In genomic region chr14:20701554-20701953, GRCm38 (mm10) we compare ENCODE assay signal across 10 mouse cellular contexts. TPM values are rescaled to one million over a fixed set of nuclear protein-coding genes. Genes with fewer than 3 reads are reported as not detected.
DNase-seq lines count a peak whose midpoint lies in the region; ATAC-seq and TF ChIP-seq lines count a peak whose summit lies in the region.
"Had no signal": no experiment of that assay in that cellular context is flagged by ENCODE, and none has a peak within 500 bp of the region (broad histone marks: within the 10 kb centered on the region; RNA-seq: fewer than 3 reads in every experiment).

No protein-coding gene starts in this region.

- no peak for DNase-seq in lung, embryonic 14.5 days
- DNase-seq in lung, postnatal 36 days: no peak
- DNase-seq in limb, embryonic 10.5 days (ENCODE audit: low spot score): no peak
- no peak for DNase-seq in ovary, postnatal 10 days (ENCODE audit: low spot score)
- DNase-seq in gastrocnemius, adult 8-10 months (ENCODE audit: low spot score in 2 of 2): no peak
- DNase-seq in left cerebral cortex, postnatal 10 days (ENCODE audit: extremely low spot score in 1 of 2, low spot score in 2 of 2): no peak
- DNase-seq: adrenal gland, adult 2 months; thymus, adult 2 months had no signal

- intact Hi-C loops in left cerebral cortex, postnatal 10 days (cut with DNase I): no loop called here

- H3K27me3 ChIP-seq in lung, embryonic 14.5 days (ENCODE audit: insufficient read depth, low read length): no peaks in the 10 kb centered on the region
- H3K27me3 ChIP-seq in embryonic facial prominence, embryonic 15.5 days: no peaks in the 10 kb centered on the region
- H3K27me3 ChIP-seq in limb, embryonic 10.5 days (ENCODE audit: low read depth, poor library complexity, severe bottlenecking): no peaks in the 10 kb centered on the region
- no peaks in the 10 kb centered on the region for H3K27me3 ChIP-seq in neural tube, embryonic 14.5 days (ENCODE audit: control insufficient read depth, insufficient read depth, low read length)

- peak overlapping the region; percentile 93; the same call in 1 of the 2 replicates for H3K9ac ChIP-seq in lung, embryonic 14.5 days
- no peak overlapping the region for H3K9ac ChIP-seq in embryonic facial prominence, embryonic 15.5 days
- no peak overlapping the region for H3K9ac ChIP-seq in neural tube, embryonic 14.5 days (replicated peaks; ENCODE audit: low read depth, low read length)

- H3K9me3 ChIP-seq in lung, embryonic 14.5 days (ENCODE audit: low read depth, low read length): no peaks in the 10 kb centered on the region
- no peaks in the 10 kb centered on the region for H3K9me3 ChIP-seq in embryonic facial prominence, embryonic 15.5 days (replicated peaks)
- H3K9me3 ChIP-seq in limb, embryonic 10.5 days (replicated peaks): no peaks in the 10 kb centered on the region
- H3K9me3 ChIP-seq in neural tube, embryonic 14.5 days (ENCODE audit: control insufficient read depth, low read length): no peaks in the 10 kb centered on the region

- peak overlapping the region; percentile 74 for H3K4me2 ChIP-seq in lung, embryonic 14.5 days
- peak overlapping the region; percentile 55 for H3K4me2 ChIP-seq in embryonic facial prominence, embryonic 15.5 days (replicated peaks)
- peak overlapping the region; percentile 65 for H3K4me2 ChIP-seq in neural tube, embryonic 14.5 days (ENCODE audit: low read depth, low read length)

- WGBS in lung, embryonic 14.5 days: 70% methylated on average over 8 of the region's 8 CpGs
- WGBS in embryonic facial prominence, embryonic 15.5 days: 76% methylated on average over 8 of the region's 8 CpGs
- WGBS in limb, embryonic 10.5 days: 83% methylated on average over 8 of the region's 8 CpGs
- WGBS in neural tube, embryonic 14.5 days: 86% methylated on average over 8 of the region's 8 CpGs

- TF ChIP-seq CTCF in lung, embryonic 14.5 days (IDR thresholded peaks at IDR 0.05; ENCODE audit: low read depth): no peak

- peaks cover 10% of the 10 kb centered on the region for H3K4me1 ChIP-seq in lung, embryonic 14.5 days (ENCODE audit: insufficient read depth)
- peaks cover 38% of the 10 kb centered on the region for H3K4me1 ChIP-seq in embryonic facial prominence, embryonic 15.5 days
- H3K4me1 ChIP-seq in limb, embryonic 10.5 days: peaks cover 30% of the 10 kb centered on the region
- peaks cover 46% of the 10 kb centered on the region for H3K4me1 ChIP-seq in neural tube, embryonic 14.5 days (ENCODE audit: control insufficient read depth, insufficient read depth, low read length)

- peak overlapping the region; percentile 5; the same call in 1 of the 2 replicates for H3K27ac ChIP-seq in lung, embryonic 14.5 days (ENCODE audit: low read depth)
- H3K27ac ChIP-seq in embryonic facial prominence, embryonic 15.5 days (replicated peaks): no peak overlapping the region; the same call in 1 of the 2 replicates
- H3K27ac ChIP-seq in limb, embryonic 10.5 days: no peak overlapping the region
- H3K27ac ChIP-seq in neural tube, embryonic 14.5 days (ENCODE audit: low read depth, low read length): no peak overlapping the region

- peak overlapping the region; percentile 84 for H3K4me3 ChIP-seq in lung, embryonic 14.5 days (ENCODE audit: low read depth, low read length)
- peak overlapping the region; percentile 92 for H3K4me3 ChIP-seq in embryonic facial prominence, embryonic 15.5 days (replicated peaks)
- peak overlapping the region; percentile 75 for H3K4me3 ChIP-seq in limb, embryonic 10.5 days
- H3K4me3 ChIP-seq in neural tube, embryonic 14.5 days (ENCODE audit: low read depth, low read length): peak overlapping the region; percentile 79; the same call in 1 of the 2 replicates

- ATAC-seq in lung, embryonic 14.5 days (ENCODE audit: insufficient read depth): no peak
- ATAC-seq in embryonic facial prominence, embryonic 15.5 days (ENCODE audit: insufficient number of reproducible peaks, low FRiP score, low TSS enrichment, low read depth): no peak
- no peak for ATAC-seq in neural tube, embryonic 14.5 days (ENCODE audit: low read depth)

- H3K36me3 ChIP-seq in lung, embryonic 14.5 days (ENCODE audit: insufficient read depth): peaks cover 31% of the 10 kb centered on the region
- H3K36me3 ChIP-seq in embryonic facial prominence, embryonic 15.5 days: 0 out of 2 replicates have a peak, but pooled peaks cover 5% of the 10 kb centered on the region
- peaks cover 46% of the 10 kb centered on the region for H3K36me3 ChIP-seq in limb, embryonic 10.5 days
- H3K36me3 ChIP-seq in neural tube, embryonic 14.5 days (ENCODE audit: control insufficient read depth, insufficient read depth, low read length): no peaks in the 10 kb centered on the region

RNA-seq across cellular contexts. Expression of gene Chchd1, which starts 1.3 kb away (rescaled TPM):
- polyA plus RNA-seq in lung, embryonic 14.5 days (2014; fragmentation: Nextera tagmentation; extraction: Ambion mirVana): 224 and 227 TPM in 2 replicates
- 166 and 171 TPM in 2 replicates for polyA plus RNA-seq in embryonic facial prominence, embryonic 15.5 days (2015; fragmentation: Nextera tagmentation; extraction: Ambion mirVana)
- polyA plus RNA-seq in limb, embryonic 10.5 days (2016; fragmentation: Nextera tagmentation; extraction: Ambion mirVana): 238 and 280 TPM in 2 replicates
- polyA plus RNA-seq in neural tube, embryonic 14.5 days (2014; fragmentation: Nextera tagmentation; extraction: Ambion mirVana): 172 and 195 TPM in 2 replicates
- 100 to 1,000 TPM; 122 to 140 (median 126) TPM for total RNA-seq in gastrocnemius, adult 8-10 months (2022)
- 10 to 100 TPM; 61.3 to 67.0 TPM for total RNA-seq in left cerebral cortex, postnatal 10 days (2021)

RNA-seq across cellular contexts. Expression of gene Zswim8, which starts 5.8 kb away (rescaled TPM):
- 29.9 and 37.3 TPM in 2 replicates for polyA plus RNA-seq in lung, embryonic 14.5 days (2014; fragmentation: Nextera tagmentation; extraction: Ambion mirVana)
- 38.6 and 40.1 TPM in 2 replicates for polyA plus RNA-seq in embryonic facial prominence, embryonic 15.5 days (2015; fragmentation: Nextera tagmentation; extraction: Ambion mirVana)
- polyA plus RNA-seq in limb, embryonic 10.5 days (2016; fragmentation: Nextera tagmentation; extraction: Ambion mirVana): 32.5 and 39.3 TPM in 2 replicates
- polyA plus RNA-seq in neural tube, embryonic 14.5 days (2014; fragmentation: Nextera tagmentation; extraction: Ambion mirVana): 49.2 and 52.8 TPM in 2 replicates
- total RNA-seq in gastrocnemius, adult 8-10 months (2022): 10 to 100 TPM; 24.2 to 32.0 (median 26.4) TPM
- 100 to 1,000 TPM; 134 to 138 TPM for total RNA-seq in left cerebral cortex, postnatal 10 days (2021)

RNA-seq across cellular contexts. Expression of gene Fut11, which starts 6.8 kb away (rescaled TPM):
- polyA plus RNA-seq in lung, embryonic 14.5 days (2014; fragmentation: Nextera tagmentation; extraction: Ambion mirVana): 29.2 and 30.2 TPM in 2 replicates
- 32.3 and 34.2 TPM in 2 replicates for polyA plus RNA-seq in embryonic facial prominence, embryonic 15.5 days (2015; fragmentation: Nextera tagmentation; extraction: Ambion mirVana)
- polyA plus RNA-seq in limb, embryonic 10.5 days (2016; fragmentation: Nextera tagmentation; extraction: Ambion mirVana): 18.2 and 20.4 TPM in 2 replicates
- 20.0 and 30.6 TPM in 2 replicates for polyA plus RNA-seq in neural tube, embryonic 14.5 days (2014; fragmentation: Nextera tagmentation; extraction: Ambion mirVana)
- 1 to 10 TPM; 1.3 to 2.0 (median 1.5) TPM for total RNA-seq in gastrocnemius, adult 8-10 months (2022)
- total RNA-seq in left cerebral cortex, postnatal 10 days (2021): 10 to 100 TPM; 19.6 to 20.3 TPM

RNA-seq across cellular contexts. Expression of gene Sec24c, which starts 27.4 kb away (rescaled TPM):
- polyA plus RNA-seq in lung, embryonic 14.5 days (2014; fragmentation: Nextera tagmentation; extraction: Ambion mirVana): 96.0 and 100 TPM in 2 replicates
- polyA plus RNA-seq in embryonic facial prominence, embryonic 15.5 days (2015; fragmentation: Nextera tagmentation; extraction: Ambion mirVana): 86.8 and 92.5 TPM in 2 replicates
- 113 and 122 TPM in 2 replicates for polyA plus RNA-seq in limb, embryonic 10.5 days (2016; fragmentation: Nextera tagmentation; extraction: Ambion mirVana)
- 74.4 and 87.0 TPM in 2 replicates for polyA plus RNA-seq in neural tube, embryonic 14.5 days (2014; fragmentation: Nextera tagmentation; extraction: Ambion mirVana)
- total RNA-seq in gastrocnemius, adult 8-10 months (2022): 10 to 100 TPM; 64.6 to 79.3 (median 71.4) TPM
- 100 to 1,000 TPM; 102 to 109 TPM for total RNA-seq in left cerebral cortex, postnatal 10 days (2021)

RNA-seq across cellular contexts. Expression of gene Ndst2, which starts 32.8 kb away (rescaled TPM):
- polyA plus RNA-seq in lung, embryonic 14.5 days (2014; fragmentation: Nextera tagmentation; extraction: Ambion mirVana): 32.4 and 35.6 TPM in 2 replicates
- 35.1 and 38.8 TPM in 2 replicates for polyA plus RNA-seq in embryonic facial prominence, embryonic 15.5 days (2015; fragmentation: Nextera tagmentation; extraction: Ambion mirVana)
- polyA plus RNA-seq in limb, embryonic 10.5 days (2016; fragmentation: Nextera tagmentation; extraction: Ambion mirVana): 27.9 and 29.2 TPM in 2 replicates
- polyA plus RNA-seq in neural tube, embryonic 14.5 days (2014; fragmentation: Nextera tagmentation; extraction: Ambion mirVana): 17.7 and 17.8 TPM in 2 replicates
- 1 to 10 TPM; 4.6 to 9.3 (median 6.6) TPM for total RNA-seq in gastrocnemius, adult 8-10 months (2022)
- total RNA-seq in left cerebral cortex, postnatal 10 days (2021): 10 to 100 TPM; 17.3 to 21.8 TPM
